Mouse (Mus musculus): ENCODE data around the gene Acta2.

Acta2 gene

GRCm38 (mm10) chr19:34191645-34192007 lies 63.8 kb downstream of the Acta2 start:
- no peak for DNase-seq
